Mouse (Mus musculus) left cerebral cortex, adult 8-10 months (tissue): ENCODE measurements around the gene Dst. TPM values are rescaled to one million over a fixed set of nuclear protein-coding genes. Genes with fewer than 3 reads are reported as not detected.

Experiments
- microRNA-seq, 2 experiments: library from miRNA; unstranded; fragments of <30 nt; microRNA quantifications; one replicate each; pipeline ENCODE4 v1.2.0; 2022
- total RNA-seq, 4 experiments: library from RNA; stranded (reverse); gene quantifications; 2 replicates each; pipeline ENCODE4 v1.2.4; 2022

Gene Dst
- total RNA-seq, 4 experiments from 2014 or later: 223 to 258 (median 235) TPM

Small RNAs within 50 kb of the gene (microRNA-seq; reads per million reads assigned to microRNA genes)
- gene Mir6896: 0.88 to 1.3 reads per million in 2 experiments

Other genes starting within 250 kb of the Dst start
- 1 to 10 TPM; 6.5 to 7.9 (median 7.4) TPM for gene Prim2, start 238.4 kb upstream of the Dst start, total RNA-seq
- gene Rab23, start 188.3 kb upstream of the Dst start, total RNA-seq: 10 to 100 TPM; 24.1 to 30.2 (median 27.6) TPM
- gene Bag2, start 150.4 kb upstream of the Dst start, total RNA-seq: 10 to 100 TPM in 1 of 4 experiments, 1 to 10 TPM in 3; 9.5 to 10.1 (median 9.6) TPM
- 10 to 100 TPM; 48.0 to 58.7 (median 54.0) TPM for gene Zfp451, start 93.6 kb upstream of the Dst start, total RNA-seq
- gene Bend6, start 409 bp upstream of the Dst start, total RNA-seq: 100 to 1,000 TPM; 128 to 153 (median 139) TPM